Mouse (Mus musculus) central nervous system, embryonic 18 days (tissue): Measurements from ENCODE around the gene Sap30. TPM values are rescaled to one million over a fixed set of nuclear protein-coding genes. Genes with fewer than 3 reads are reported as not detected.

ENCODE experiments used
- polyA plus RNA-seq: library from polyadenylated mRNA; depleted of rRNA; stranded (reverse); fragments of >200 nt; gene quantifications from 2 replicates; pipeline ENCODE4 v1.2.3, GENCODE M21; 2012; rRNA removed

The Sap30 gene
- 28.0 and 31.3 TPM in 2 replicates for polyA plus RNA-seq

GRCm38 (mm10) chr8:57487441-57488155, at the start of gene Sap30:
Sap30 (minus strand) TSS chr8:57487860.

GRCm38 (mm10) chr8:57511316-57512118, 23.9 kb upstream of the Sap30 start, which contains the start of gene Hmgb2:
Hmgb2 (plus strand) TSS chr8:57511907.

GRCm38 (mm10) chr8:57455765-57456164, 31.9 kb downstream of the Sap30 start, which contains the start of gene Scrg1:
Scrg1 (plus strand) TSS chr8:57455923.

Other genes starting within 250 kb of the Sap30 start
- 0.04 and 1.7 TPM in 2 replicates for gene Hand2, start 166.9 kb downstream of the Sap30 start, polyA plus RNA-seq
- 27.0 and 28.5 TPM in 2 replicates for gene Scrg1, start 31.9 kb downstream of the Sap30 start, polyA plus RNA-seq
- 35.5 and 39.1 TPM in 2 replicates for gene Hmgb2, start 24.0 kb upstream of the Sap30 start, polyA plus RNA-seq
- gene Galnt7, start 165.2 kb upstream of the Sap30 start, polyA plus RNA-seq, result 7.5 and 7.7 TPM in 2 replicates